Mouse (Mus musculus): Measurements from ENCODE around the gene Olfr98. TPM values are rescaled to one million over a fixed set of nuclear protein-coding genes. Genes with fewer than 3 reads are reported as not detected.
A peak's percentile ranks its signal among the peaks of the same experiment; 100 is the strongest.

Gene Olfr98
- not detected in 2 replicates for polyA plus RNA-seq (2015; fragmentation: Nextera tagmentation; extraction: Ambion mirVana)

DNA sequence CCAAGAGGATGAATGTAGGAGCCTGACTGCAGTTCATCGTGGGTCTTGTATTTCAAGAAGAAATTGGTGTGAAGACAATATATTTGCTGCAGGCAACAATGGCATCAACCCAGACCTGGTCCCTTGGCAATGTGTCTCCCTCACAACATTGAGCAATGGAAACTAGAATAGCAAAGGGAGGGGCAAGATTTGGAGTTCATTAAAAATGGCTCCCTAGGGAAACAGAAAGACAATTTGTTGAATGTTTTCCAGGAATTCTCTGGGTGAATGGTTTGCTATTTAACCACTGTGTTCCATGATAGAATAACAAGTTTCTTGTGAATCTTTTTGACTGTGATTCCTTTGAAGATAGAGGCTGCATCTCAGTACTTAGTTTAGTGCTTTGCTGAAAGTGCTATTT lies at the start of gene Olfr98:
Gene Olfr98 (minus strand): TSS at position 124 of the 400 bp plus-strand sequence.
- no peak within 1 kb of the TSS for H3K4me3 ChIP-seq (ENCODE audit: low read length)
- no peaks in the 10 kb centered on the region for H3K27me3 ChIP-seq (ENCODE audit: control insufficient read depth, insufficient read depth, low read length)
- no peaks in the 10 kb centered on the region for H3K36me3 ChIP-seq (ENCODE audit: control insufficient read depth, insufficient read depth)
- whole genome bisulfite sequencing, result 69% methylated on average over 1 of the region's 1 CpGs
- no peaks in the 10 kb centered on the region for H3K4me1 ChIP-seq (ENCODE audit: control insufficient read depth, insufficient read depth, low read length)
- no peaks in the 10 kb centered on the region for H3K9me3 ChIP-seq (replicated peaks; ENCODE audit: control insufficient read depth, low read length)
- no peak within 1 kb of the TSS for H3K4me2 ChIP-seq (ENCODE audit: low read depth, low read length)
- no peak within 1 kb of the TSS for H3K9ac ChIP-seq (ENCODE audit: low read length)
- ATAC-seq (replicated peaks; ENCODE audit: extremely low read depth, insufficient read depth, low FRiP score), result no peak
- no peak within 1 kb of the TSS for H3K27ac ChIP-seq (ENCODE audit: low read length)

DNA sequence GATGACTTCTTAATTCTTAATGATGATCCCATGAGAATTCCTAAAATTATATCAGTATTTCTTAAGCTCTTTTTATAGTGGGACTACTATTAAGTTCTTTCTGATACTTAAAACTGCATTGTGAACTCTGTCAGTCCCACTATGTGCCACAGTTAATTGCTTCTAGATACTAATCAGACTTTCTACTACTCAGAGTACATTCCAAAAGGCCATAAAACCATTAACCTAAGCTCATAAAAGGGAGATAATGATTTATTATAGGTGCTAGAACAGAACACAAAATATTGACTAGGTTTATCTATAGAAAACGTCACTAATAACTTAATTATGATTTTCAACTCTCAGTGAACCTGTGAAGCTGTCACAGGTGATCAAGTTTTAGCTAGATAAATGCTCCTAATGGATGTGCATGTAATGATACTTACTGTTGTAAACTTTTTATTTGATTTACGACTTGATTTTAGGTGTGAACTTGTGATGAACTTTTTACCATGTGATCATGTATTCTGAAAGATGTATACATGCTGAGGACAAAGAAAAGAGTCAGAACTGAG lies 46.7 kb upstream of the Olfr98 start:
- Histone ChIP-seq H3K36me3 (ENCODE audit: control insufficient read depth, insufficient read depth) (no peaks in the 10 kb centered on the region), H3K27me3 (ENCODE audit: control insufficient read depth, insufficient read depth, low read length) (no peaks in the 10 kb centered on the region), H3K4me2 (ENCODE audit: low read depth, low read length) (no peak overlapping the region), H3K27ac (ENCODE audit: low read length) (no peak overlapping the region), H3K4me1 (ENCODE audit: control insufficient read depth, insufficient read depth, low read length) (no peaks in the 10 kb centered on the region), H3K4me3 (ENCODE audit: low read length) (no peak overlapping the region), H3K9ac (ENCODE audit: low read length) (no peak overlapping the region), H3K9me3 (replicated peaks; ENCODE audit: control insufficient read depth, low read length) (no peaks in the 10 kb centered on the region)
- WGBS, result 36% methylated on average over 2 of the region's 2 CpGs
- no peak for ATAC-seq (replicated peaks; ENCODE audit: extremely low read depth, insufficient read depth, low FRiP score)

GRCm38 (mm10) chr17:37308483-37308882 lies 44.9 kb upstream of the Olfr98 start:
- Histone ChIP-seq H3K27ac (ENCODE audit: low read length) (no peak overlapping the region), H3K4me3 (ENCODE audit: low read length) (no peak overlapping the region), H3K4me2 (ENCODE audit: low read depth, low read length) (no peak overlapping the region), H3K27me3 (ENCODE audit: control insufficient read depth, insufficient read depth, low read length) (no peaks in the 10 kb centered on the region), H3K4me1 (ENCODE audit: control insufficient read depth, insufficient read depth, low read length) (no peaks in the 10 kb centered on the region), H3K36me3 (ENCODE audit: control insufficient read depth, insufficient read depth) (no peaks in the 10 kb centered on the region), H3K9ac (ENCODE audit: low read length) (no peak overlapping the region), H3K9me3 (replicated peaks; ENCODE audit: control insufficient read depth, low read length) (no peaks in the 10 kb centered on the region)
- no peak for ATAC-seq (replicated peaks; ENCODE audit: extremely low read depth, insufficient read depth, low FRiP score)
- 34% methylated on average over 4 of the region's 4 CpGs for WGBS

DNA sequence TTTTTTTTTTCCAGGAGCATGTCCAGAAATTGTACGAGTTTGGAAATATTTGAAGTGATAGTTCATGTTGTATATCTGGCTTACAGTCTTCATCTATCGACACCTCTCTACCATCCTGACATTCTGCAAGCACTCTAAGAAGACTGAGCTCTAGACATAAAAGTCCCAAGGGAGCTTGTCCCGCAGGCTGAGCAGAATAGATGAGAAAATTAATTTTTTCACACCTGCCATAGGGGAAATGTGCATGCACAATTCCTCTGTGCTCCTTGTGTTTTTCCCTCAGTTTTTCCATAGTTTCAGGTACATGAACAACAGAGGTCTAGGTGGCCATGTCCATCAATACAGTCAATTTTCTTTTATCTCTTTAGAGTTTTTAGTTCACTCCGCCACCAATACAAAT lies 40.7 kb upstream of the Olfr98 start, which contains the start of gene Olfr101:
Gene Olfr101 (minus strand): TSS at position 101 of the 400 bp plus-strand sequence.
- no peak within 1 kb of the TSS for H3K27ac ChIP-seq (ENCODE audit: low read length)
- H3K27me3 ChIP-seq (ENCODE audit: control insufficient read depth, insufficient read depth, low read length), result no peaks in the 10 kb centered on the region
- H3K9ac ChIP-seq (ENCODE audit: low read length), result no peak within 1 kb of the TSS
- no peak within 1 kb of the TSS for H3K4me3 ChIP-seq (ENCODE audit: low read length)
- WGBS, result 66% methylated on average over 4 of the region's 4 CpGs
- no peak within 1 kb of the TSS for H3K4me2 ChIP-seq (ENCODE audit: low read depth, low read length)
- ATAC-seq (replicated peaks; ENCODE audit: extremely low read depth, insufficient read depth, low FRiP score), result no peak
- no peaks in the 10 kb centered on the region for H3K4me1 ChIP-seq (ENCODE audit: control insufficient read depth, insufficient read depth, low read length)
- no peaks in the 10 kb centered on the region for H3K36me3 ChIP-seq (ENCODE audit: control insufficient read depth, insufficient read depth)
- no peaks in the 10 kb centered on the region for H3K9me3 ChIP-seq (replicated peaks; ENCODE audit: control insufficient read depth, low read length)

- no peaks in the 10 kb centered on the region for H3K27me3 ChIP-seq (ENCODE audit: control insufficient read depth, insufficient read depth, low read length)
- no peak within 1 kb of the TSS for H3K27ac ChIP-seq (ENCODE audit: low read length)
- no peaks in the 10 kb centered on the region for H3K36me3 ChIP-seq (ENCODE audit: control insufficient read depth, insufficient read depth)
- no peak within 1 kb of the TSS for H3K9ac ChIP-seq (ENCODE audit: low read length)
- no peak for ATAC-seq (replicated peaks; ENCODE audit: extremely low read depth, insufficient read depth, low FRiP score)
- no peaks in the 10 kb centered on the region for H3K9me3 ChIP-seq (replicated peaks; ENCODE audit: control insufficient read depth, low read length)
- no peak within 1 kb of the TSS for H3K4me2 ChIP-seq (ENCODE audit: low read depth, low read length)
- H3K4me3 ChIP-seq (ENCODE audit: low read length), result no peak within 1 kb of the TSS
- no peaks in the 10 kb centered on the region for H3K4me1 ChIP-seq (ENCODE audit: control insufficient read depth, insufficient read depth, low read length)
- 53% methylated on average over 1 of the region's 1 CpGs for WGBS
Observed at GRCm38 (mm10) chr17:37283360-37283759, 19.8 kb upstream of the Olfr98 start, which contains the start of gene Olfr99. Gene Olfr99, minus strand, starts transcription at chr17:37283460.

DNA sequence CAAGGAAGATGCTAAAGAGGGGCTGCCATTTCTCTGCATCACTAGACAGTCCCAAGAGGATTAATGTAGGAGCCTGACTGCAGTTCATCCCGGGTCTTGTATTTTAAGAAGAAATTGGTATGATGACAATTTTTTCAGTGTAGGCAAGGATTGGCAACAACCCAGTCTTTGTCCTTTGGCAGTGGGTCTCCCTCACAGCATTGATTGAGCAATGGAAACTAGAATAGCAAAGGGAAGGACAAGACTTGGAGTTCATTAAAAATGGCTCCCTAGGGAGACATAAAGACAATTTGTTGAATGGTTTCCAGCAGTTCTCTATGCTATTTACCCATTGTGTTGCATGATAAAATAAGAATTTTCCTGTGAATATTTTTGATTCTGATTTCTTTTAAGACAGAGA lies 16.8 kb upstream of the Olfr98 start:
- WGBS, result 70% methylated on average over 1 of the region's 1 CpGs
- ATAC-seq (replicated peaks; ENCODE audit: extremely low read depth, insufficient read depth, low FRiP score), result no peak
- H3K4me2 ChIP-seq (ENCODE audit: low read depth, low read length), result no peak overlapping the region
- H3K36me3 ChIP-seq (ENCODE audit: control insufficient read depth, insufficient read depth), result no peaks in the 10 kb centered on the region
- no peaks in the 10 kb centered on the region for H3K27me3 ChIP-seq (ENCODE audit: control insufficient read depth, insufficient read depth, low read length)
- H3K9ac ChIP-seq (ENCODE audit: low read length), result no peak overlapping the region
- H3K4me3 ChIP-seq (ENCODE audit: low read length), result no peak overlapping the region
- H3K27ac ChIP-seq (ENCODE audit: low read length), result no peak overlapping the region
- H3K4me1 ChIP-seq (ENCODE audit: control insufficient read depth, insufficient read depth, low read length), result no peaks in the 10 kb centered on the region
- H3K9me3 ChIP-seq (replicated peaks; ENCODE audit: control insufficient read depth, low read length), result no peaks in the 10 kb centered on the region

- Histone ChIP-seq H3K4me1 (ENCODE audit: control insufficient read depth, insufficient read depth, low read length) (no peaks in the 10 kb centered on the region), H3K9ac (ENCODE audit: low read length) (no peak overlapping the region), H3K9me3 (replicated peaks; ENCODE audit: control insufficient read depth, low read length) (no peaks in the 10 kb centered on the region), H3K36me3 (ENCODE audit: control insufficient read depth, insufficient read depth) (no peaks in the 10 kb centered on the region), H3K27ac (ENCODE audit: low read length) (no peak overlapping the region), H3K4me3 (ENCODE audit: low read length) (no peak overlapping the region), H3K27me3 (ENCODE audit: control insufficient read depth, insufficient read depth, low read length) (no peaks in the 10 kb centered on the region), H3K4me2 (ENCODE audit: low read depth, low read length) (no peak overlapping the region)
- no peak for ATAC-seq (replicated peaks; ENCODE audit: extremely low read depth, insufficient read depth, low FRiP score)
Observed at GRCm38 (mm10) chr17:37276573-37276972, 13.0 kb upstream of the Olfr98 start.

- no peak for ATAC-seq (replicated peaks; ENCODE audit: extremely low read depth, insufficient read depth, low FRiP score)
- H3K9me3 ChIP-seq (replicated peaks; ENCODE audit: control insufficient read depth, low read length), result no peaks in the 10 kb centered on the region
- no peak overlapping the region for H3K4me2 ChIP-seq (ENCODE audit: low read depth, low read length)
- H3K4me1 ChIP-seq (ENCODE audit: control insufficient read depth, insufficient read depth, low read length), result no peaks in the 10 kb centered on the region
- 60% methylated on average over 2 of the region's 2 CpGs for WGBS
- H3K27ac ChIP-seq (ENCODE audit: low read length), result no peak overlapping the region
- no peaks in the 10 kb centered on the region for H3K27me3 ChIP-seq (ENCODE audit: control insufficient read depth, insufficient read depth, low read length)
- no peak overlapping the region for H3K9ac ChIP-seq (ENCODE audit: low read length)
- H3K36me3 ChIP-seq (ENCODE audit: control insufficient read depth, insufficient read depth), result no peaks in the 10 kb centered on the region
- H3K4me3 ChIP-seq (ENCODE audit: low read length), result no peak overlapping the region
Observed at GRCm38 (mm10) chr17:37275626-37276248, 12.2 kb upstream of the Olfr98 start.

DNA sequence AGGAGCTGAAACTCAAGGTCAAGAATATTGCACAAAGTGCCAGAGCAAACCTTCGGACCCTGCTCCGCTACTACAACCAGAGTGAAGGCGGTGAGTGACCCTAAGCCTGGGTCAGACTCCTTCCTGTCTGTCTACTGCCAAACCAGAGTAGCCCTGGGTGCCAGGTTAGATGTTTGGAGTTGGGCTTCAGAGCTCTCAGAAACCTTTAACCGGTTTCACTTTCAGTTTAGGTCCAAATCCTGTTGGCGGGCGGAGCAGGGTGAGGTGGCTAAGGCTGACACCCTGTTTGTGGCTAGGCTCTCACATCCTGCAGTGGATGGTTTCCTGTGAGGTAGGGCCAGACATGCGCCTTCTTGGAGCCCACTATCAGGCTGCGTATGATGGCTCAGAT lies 7.1 kb upstream of the Olfr98 start:
- Histone ChIP-seq H3K9me3 (replicated peaks; ENCODE audit: control insufficient read depth, low read length) (no peaks in the 10 kb centered on the region), H3K9ac (ENCODE audit: low read length) (peak overlapping the region; percentile 70), H3K4me2 (ENCODE audit: low read depth, low read length) (peak overlapping the region; percentile 97), H3K4me1 (ENCODE audit: control insufficient read depth, insufficient read depth, low read length) (no peaks in the 10 kb centered on the region), H3K27ac (ENCODE audit: low read length) (no peak overlapping the region), H3K36me3 (ENCODE audit: control insufficient read depth, insufficient read depth) (no peaks in the 10 kb centered on the region), H3K27me3 (ENCODE audit: control insufficient read depth, insufficient read depth, low read length) (no peaks in the 10 kb centered on the region), H3K4me3 (ENCODE audit: low read length) (peak overlapping the region; percentile 76)
- peak; percentile 75 for ATAC-seq (replicated peaks; ENCODE audit: extremely low read depth, insufficient read depth, low FRiP score)
- WGBS, result 49% methylated on average over 8 of the region's 8 CpGs
